Mouse (Mus musculus): Measurements from ENCODE around the gene Prkce. TPM values are rescaled to one million over a fixed set of nuclear protein-coding genes. Genes with fewer than 3 reads are reported as not detected.
A peak's percentile ranks its signal among the peaks of the same experiment; 100 is the strongest.

Prkce gene
- total and polyA plus RNA-seq, 2 experiments from 2014 or later: 8.1 to 12.6 TPM

DNA sequence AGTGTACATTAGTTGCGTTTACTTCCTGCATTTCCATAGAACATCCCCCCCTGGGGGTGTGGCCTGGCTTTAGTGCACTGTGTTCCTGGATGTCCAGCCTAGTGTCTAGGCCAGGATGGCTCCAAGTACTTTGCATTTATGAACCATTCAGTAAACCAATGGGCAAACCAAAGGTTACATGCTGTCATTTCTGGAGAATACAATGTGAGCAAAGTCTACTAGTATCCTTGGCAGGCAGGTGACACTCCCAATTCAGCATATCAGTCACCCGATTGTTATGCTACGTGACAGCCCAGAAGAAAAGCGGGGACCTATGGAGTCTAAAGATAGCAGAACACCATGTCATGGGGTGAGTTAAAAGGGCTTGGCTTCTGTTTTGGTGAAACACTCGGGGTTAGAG is 271.2 kb downstream of the Prkce start:
- ATAC-seq (ENCODE audit: insufficient read depth, low read depth) (no peak), DNase-seq (ENCODE audit: low spot score) (no peak)
- no peak overlapping the region for H3K4me2 ChIP-seq (ENCODE audit: low read depth, low read length)
- no peaks in the 10 kb centered on the region for H3K36me3 ChIP-seq (replicated peaks; ENCODE audit: control insufficient read depth, insufficient read depth, low read length)
- no peaks in the 10 kb centered on the region for H3K27me3 ChIP-seq (ENCODE audit: control insufficient read depth, insufficient read depth, low read length)
- 47% methylated on average over 5 of the region's 5 CpGs for WGBS
- no peak overlapping the region for H3K9ac ChIP-seq (replicated peaks; ENCODE audit: low read depth, low read length)
- peak overlapping the region; percentile 94 for H3K27ac ChIP-seq (ENCODE audit: low read depth)
- H3K9me3 ChIP-seq (replicated peaks; ENCODE audit: control insufficient read depth, low read length): no peaks in the 10 kb centered on the region
- no peak overlapping the region for H3K4me3 ChIP-seq (ENCODE audit: low read depth, low read length)
- peaks cover 54% of the 10 kb centered on the region for H3K4me1 ChIP-seq (ENCODE audit: control insufficient read depth, insufficient read depth)
- no peak for TF ChIP-seq EP300 (IDR thresholded peaks at IDR 0.05; ENCODE audit: low read depth)
- no peak for TF ChIP-seq CTCF (IDR thresholded peaks at IDR 0.05; ENCODE audit: low read depth)

DNA sequence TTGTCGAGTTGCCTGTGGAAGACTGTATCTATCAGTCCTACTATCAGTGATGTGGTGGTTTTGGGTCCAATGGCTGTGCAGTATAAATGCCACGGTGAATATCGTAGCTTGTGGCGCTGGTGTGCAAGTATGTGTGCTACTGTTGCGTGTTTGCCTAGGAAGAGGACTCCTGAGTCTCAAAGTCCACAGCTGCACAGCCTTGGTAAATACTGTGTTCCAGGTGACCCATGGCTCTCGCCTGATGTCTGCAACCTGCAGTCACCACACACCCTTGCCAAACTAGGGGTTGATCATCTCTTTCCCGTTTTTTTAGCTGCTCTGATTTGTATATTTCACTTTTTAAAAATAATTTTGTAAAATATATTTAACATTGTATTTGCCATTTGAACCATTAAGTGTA is 273.5 kb downstream of the Prkce start:
- 92% methylated on average over 7 of the region's 7 CpGs for WGBS
- no peak for TF ChIP-seq CTCF (IDR thresholded peaks at IDR 0.05; ENCODE audit: low read depth)
- no peak for TF ChIP-seq EP300 (IDR thresholded peaks at IDR 0.05; ENCODE audit: low read depth)
- ATAC-seq (ENCODE audit: insufficient read depth, low read depth): no peak
- Histone ChIP-seq H3K4me1 (ENCODE audit: control insufficient read depth, insufficient read depth) (peaks cover 41% of the 10 kb centered on the region), H3K27ac (ENCODE audit: low read depth) (no peak overlapping the region), H3K4me2 (ENCODE audit: low read depth, low read length) (no peak overlapping the region), H3K27me3 (ENCODE audit: control insufficient read depth, insufficient read depth, low read length) (no peaks in the 10 kb centered on the region), H3K9me3 (replicated peaks; ENCODE audit: control insufficient read depth, low read length) (no peaks in the 10 kb centered on the region), H3K4me3 (ENCODE audit: low read depth, low read length) (no peak overlapping the region), H3K36me3 (replicated peaks; ENCODE audit: control insufficient read depth, insufficient read depth, low read length) (no peaks in the 10 kb centered on the region), H3K9ac (replicated peaks; ENCODE audit: low read depth, low read length) (no peak overlapping the region)
- DNase-seq (ENCODE audit: low spot score): no peak

DNA sequence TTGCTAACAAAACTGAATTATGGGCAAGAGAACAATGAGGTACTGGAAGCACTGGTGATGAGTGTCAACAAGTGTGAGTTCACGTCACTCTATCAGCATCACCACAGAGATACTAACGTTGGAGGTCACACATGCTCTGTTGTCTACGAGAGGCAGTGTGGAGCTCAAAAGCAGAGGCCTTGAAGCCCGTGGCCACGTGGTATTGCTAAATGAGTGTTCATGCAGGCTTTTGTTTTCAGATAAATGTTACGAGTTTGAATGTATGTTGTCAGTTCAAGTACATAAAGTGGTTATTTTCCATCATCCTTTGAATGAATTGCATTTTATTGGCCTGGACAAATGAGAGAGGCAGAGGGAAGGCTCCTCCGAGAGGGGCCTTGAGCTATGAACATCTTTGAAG is 276.3 kb downstream of the Prkce start:
- DNase-seq (ENCODE audit: low spot score) (no peak), ATAC-seq (ENCODE audit: insufficient read depth, low read depth) (no peak)
- Histone ChIP-seq H3K9me3 (replicated peaks; ENCODE audit: control insufficient read depth, low read length) (no peaks in the 10 kb centered on the region), H3K4me1 (ENCODE audit: control insufficient read depth, insufficient read depth) (peaks cover 15% of the 10 kb centered on the region), H3K4me2 (ENCODE audit: low read depth, low read length) (no peak overlapping the region), H3K9ac (replicated peaks; ENCODE audit: low read depth, low read length) (no peak overlapping the region), H3K36me3 (replicated peaks; ENCODE audit: control insufficient read depth, insufficient read depth, low read length) (no peaks in the 10 kb centered on the region), H3K4me3 (ENCODE audit: low read depth, low read length) (no peak overlapping the region), H3K27ac (ENCODE audit: low read depth) (no peak overlapping the region), H3K27me3 (ENCODE audit: control insufficient read depth, insufficient read depth, low read length) (no peaks in the 10 kb centered on the region)
- WGBS: 52% methylated on average over 7 of the region's 7 CpGs
- TF ChIP-seq CTCF (IDR thresholded peaks at IDR 0.05; ENCODE audit: low read depth) (no peak), EP300 (IDR thresholded peaks at IDR 0.05; ENCODE audit: low read depth) (no peak)

DNA sequence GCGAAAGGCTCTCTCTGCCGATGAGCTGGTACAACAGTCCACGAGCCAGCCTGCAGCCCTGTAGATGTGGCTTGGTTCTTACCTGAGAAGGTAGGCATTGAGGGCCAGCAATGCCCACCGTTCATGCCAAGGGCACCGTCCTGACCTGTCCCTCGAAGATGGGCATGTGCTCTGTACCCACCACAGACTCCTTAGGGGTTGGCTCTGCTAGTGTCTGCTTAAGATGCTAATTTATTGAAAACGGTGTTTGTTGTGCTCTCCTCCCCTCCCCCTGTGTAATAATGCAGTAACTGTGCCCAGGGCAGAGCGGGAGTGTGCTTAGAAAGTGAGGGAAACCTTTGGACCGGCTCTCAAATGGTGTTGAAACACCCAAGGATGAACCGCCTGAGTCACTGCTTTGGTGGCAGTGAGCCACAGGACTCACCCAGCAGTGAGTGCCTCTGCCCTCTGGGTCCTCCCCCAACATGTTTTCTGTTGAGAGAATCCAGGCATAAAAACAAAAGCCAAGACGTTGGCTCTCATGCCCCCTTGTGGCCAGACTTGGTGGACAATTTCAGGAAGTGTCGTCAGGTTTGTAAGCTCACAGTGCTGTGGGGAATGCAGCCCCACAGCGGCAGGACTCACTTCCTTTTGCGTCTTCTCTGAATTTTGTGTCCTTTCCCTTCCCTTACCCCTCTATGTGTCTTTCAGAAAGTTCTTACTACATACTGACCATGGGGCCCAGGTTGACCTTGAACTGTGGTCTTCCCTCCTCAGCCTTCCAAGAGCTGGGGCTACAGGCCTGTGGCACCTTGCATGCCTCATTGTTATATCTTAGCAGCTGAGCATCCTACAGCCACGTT is 277.2 kb downstream of the Prkce start:
- WGBS: 32% methylated on average over 15 of the region's 15 CpGs
- Histone ChIP-seq H3K4me2 (ENCODE audit: low read depth, low read length) (peak overlapping the region; percentile 36), H3K4me1 (ENCODE audit: control insufficient read depth, insufficient read depth) (peaks cover 6% of the 10 kb centered on the region; the same call in 1 of the 2 replicates), H3K9ac (replicated peaks; ENCODE audit: low read depth, low read length) (no peak overlapping the region), H3K36me3 (replicated peaks; ENCODE audit: control insufficient read depth, insufficient read depth, low read length) (no peaks in the 10 kb centered on the region), H3K27ac (ENCODE audit: low read depth) (peak overlapping the region; percentile 59), H3K27me3 (ENCODE audit: control insufficient read depth, insufficient read depth, low read length) (no peaks in the 10 kb centered on the region), H3K4me3 (ENCODE audit: low read depth, low read length) (no peak overlapping the region), H3K9me3 (replicated peaks; ENCODE audit: control insufficient read depth, low read length) (no peaks in the 10 kb centered on the region)
- TF ChIP-seq CTCF (IDR thresholded peaks at IDR 0.05; ENCODE audit: low read depth): peak; percentile 98
- peak; percentile 63; the same call in 1 of the 2 replicates for TF ChIP-seq EP300 (IDR thresholded peaks at IDR 0.05; ENCODE audit: low read depth)
- DNase-seq (ENCODE audit: low spot score) (peak; percentile 97), ATAC-seq (ENCODE audit: insufficient read depth, low read depth) (peak; percentile 95)

DNA sequence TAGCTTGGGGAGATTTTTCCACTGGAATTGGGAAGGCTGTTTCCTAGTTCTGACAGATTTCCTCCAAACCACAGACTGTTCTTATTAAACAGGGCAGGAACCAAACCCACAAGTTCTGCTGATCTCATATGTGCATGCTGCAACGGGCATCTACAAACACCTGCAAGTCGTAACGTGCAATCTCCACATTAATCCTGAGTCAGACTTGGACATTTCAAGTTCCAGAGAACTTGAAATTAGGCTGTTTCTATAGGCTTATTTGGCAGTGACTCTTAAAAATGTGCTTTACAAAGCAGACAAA is 277.8 kb downstream of the Prkce start:
- DNase-seq (ENCODE audit: low spot score) (no peak), ATAC-seq (ENCODE audit: insufficient read depth, low read depth) (no peak)
- no peaks in the 10 kb centered on the region for H3K9me3 ChIP-seq (replicated peaks; ENCODE audit: control insufficient read depth, low read length)
- WGBS: 87% methylated on average over 3 of the region's 3 CpGs
- TF ChIP-seq CTCF (IDR thresholded peaks at IDR 0.05; ENCODE audit: low read depth) (no peak), EP300 (IDR thresholded peaks at IDR 0.05; ENCODE audit: low read depth) (no peak)
- no peaks in the 10 kb centered on the region for H3K36me3 ChIP-seq (replicated peaks; ENCODE audit: control insufficient read depth, insufficient read depth, low read length)
- no peak overlapping the region for H3K4me3 ChIP-seq (ENCODE audit: low read depth, low read length)
- H3K9ac ChIP-seq (replicated peaks; ENCODE audit: low read depth, low read length): no peak overlapping the region
- peak overlapping the region; percentile 52; the same call in 1 of the 2 replicates for H3K27ac ChIP-seq (ENCODE audit: low read depth)
- H3K4me2 ChIP-seq (ENCODE audit: low read depth, low read length): peak overlapping the region; percentile 36; the same call in 1 of the 2 replicates
- H3K27me3 ChIP-seq (ENCODE audit: control insufficient read depth, insufficient read depth, low read length): no peaks in the 10 kb centered on the region
- peaks cover 6% of the 10 kb centered on the region; the same call in 1 of the 2 replicates for H3K4me1 ChIP-seq (ENCODE audit: control insufficient read depth, insufficient read depth)
